Mouse (Mus musculus) limb, embryonic 12.5 days (tissue): Measurements from ENCODE around the gene Sdf4. TPM values are rescaled to one million over a fixed set of nuclear protein-coding genes. Genes with fewer than 3 reads are reported as not detected.

Experiments used
- ATAC-seq: fragments of 200-750 bp; cut with Nextera tagmentation; 2 replicates; pipeline ENCODE4 v1.8.0; 2017; ENCODE audit warnings: low read depth, moderate TSS enrichment; ENCODE audit not compliant: insufficient number of reproducible peaks, insufficient read depth, low FRiP score, low TSS enrichment
- H3K27ac ChIP-seq: fragments of 300-500 bp; sonication (generic); 2 replicates; pipeline ENCODE4 v1.5.1; 2016; ENCODE audit warnings: mild to moderate bottlenecking, moderate library complexity
- H3K27me3 ChIP-seq: fragments of 300-500 bp; sonication (generic); 2 replicates; pipeline ENCODE4 v1.6.1; 2016; ENCODE audit warnings: mild to moderate bottlenecking, moderate library complexity
- H3K36me3 ChIP-seq: fragments of 300-500 bp; sonication (generic); 2 replicates; pipeline ENCODE4 v1.6.1; 2016; ENCODE audit warnings: mild to moderate bottlenecking, moderate library complexity
- H3K4me1 ChIP-seq: fragments of 300-500 bp; sonication (generic); replicated peaks from 2 replicates; pipeline ENCODE4 v1.6.1; 2016
- H3K4me2 ChIP-seq: fragments of 300-500 bp; sonication (generic); 2 replicates; pipeline ENCODE4 v1.6.1; 2016; ENCODE audit warnings: mild to moderate bottlenecking, moderate library complexity
- H3K4me3 ChIP-seq: fragments of 300-500 bp; sonication (generic); replicated peaks from 2 replicates; pipeline ENCODE4 v1.5.1; 2016; ENCODE audit warnings: mild to moderate bottlenecking
- H3K9ac ChIP-seq: fragments of 300-500 bp; sonication (generic); replicated peaks from 2 replicates; pipeline ENCODE4 v1.6.1; 2016; ENCODE audit warnings: mild to moderate bottlenecking, moderate library complexity
- H3K9me3 ChIP-seq: fragments of 300-500 bp; sonication (generic); 2 replicates; pipeline ENCODE4 v1.6.1; 2016; ENCODE audit warnings: mild to moderate bottlenecking, moderate library complexity
- WGBS: fragments of 180-500 bp; shearing (Covaris S2); methylation state at CpG from one replicate; pipeline ENCODE4 v1.1.7; 2016; 5-methylcytosine and 5-hydroxymethylcytosine counted together
- polyA plus RNA-seq: library from polyadenylated mRNA; unstranded; fragments of >200 nt; fragmentation: Nextera tagmentation; extraction: Ambion mirVana; gene quantifications from 2 replicates; pipeline ENCODE4 v1.2.1, GENCODE M21; 2016

Sdf4 gene
- polyA plus RNA-seq, 1 experiment from 2014 or later, result 131 TPM

- H3K27me3 ChIP-seq, result peaks cover 28% of the 10 kb centered on the region
- H3K27ac ChIP-seq, result peak overlapping the region; percentile 95
- peak overlapping the region; percentile 75 for H3K4me2 ChIP-seq
- H3K36me3 ChIP-seq, result peaks cover 24% of the 10 kb centered on the region
- peak overlapping the region; percentile 49 for H3K4me3 ChIP-seq
- H3K9me3 ChIP-seq, result no peaks in the 10 kb centered on the region
- WGBS, result under 1% methylated on average over 24 of the region's 24 CpGs
- peak overlapping the region; percentile 60 for H3K9ac ChIP-seq
- peaks cover 25% of the 10 kb centered on the region for H3K4me1 ChIP-seq
- peak; percentile 88 for ATAC-seq
These were observed 39.1 kb downstream of the Sdf4 start for GRCm38 (mm10) chr4:156031593-156032391.

GRCm38 (mm10) chr4:156032856-156033255 lies 40.2 kb downstream of the Sdf4 start:
- ATAC-seq, result no peak
- peaks cover 25% of the 10 kb centered on the region for H3K4me1 ChIP-seq
- H3K27ac ChIP-seq, result peak overlapping the region; percentile 95
- peaks cover 13% of the 10 kb centered on the region for H3K36me3 ChIP-seq
- peak overlapping the region; percentile 75; the same call in 1 of the 2 replicates for H3K4me2 ChIP-seq
- H3K9ac ChIP-seq, result no peak overlapping the region
- no peak overlapping the region for H3K4me3 ChIP-seq
- WGBS, result 89% methylated on average over 4 of the region's 4 CpGs
- H3K9me3 ChIP-seq, result no peaks in the 10 kb centered on the region
- H3K27me3 ChIP-seq, result peaks cover 30% of the 10 kb centered on the region

GRCm38 (mm10) chr4:156033476-156034119 lies 40.9 kb downstream of the Sdf4 start:
- Histone ChIP-seq H3K4me1 (peaks cover 25% of the 10 kb centered on the region), H3K27me3 (peaks cover 30% of the 10 kb centered on the region), H3K9me3 (no peaks in the 10 kb centered on the region), H3K36me3 (peaks cover 6% of the 10 kb centered on the region), H3K4me2 (no peak overlapping the region), H3K9ac (no peak overlapping the region), H3K4me3 (no peak overlapping the region), H3K27ac (no peak overlapping the region)
- WGBS, result 53% methylated on average over 6 of the region's 6 CpGs
- ATAC-seq, result no peak

GRCm38 (mm10) chr4:156034301-156034700 lies 41.6 kb downstream of the Sdf4 start:
- H3K4me1 ChIP-seq, result peaks cover 25% of the 10 kb centered on the region
- H3K27me3 ChIP-seq, result peaks cover 30% of the 10 kb centered on the region
- H3K36me3 ChIP-seq, result peaks cover 3% of the 10 kb centered on the region; the same call in 1 of the 2 replicates
- 0 out of 2 replicates have a peak overlapping the region, but pooled peaks have one; percentile 46 for H3K4me2 ChIP-seq
- H3K4me3 ChIP-seq, result peak overlapping the region; percentile 15
- ATAC-seq, result no peak
- no peaks in the 10 kb centered on the region for H3K9me3 ChIP-seq
- no peak overlapping the region for H3K27ac ChIP-seq
- WGBS, result 65% methylated on average over 4 of the region's 4 CpGs
- no peak overlapping the region for H3K9ac ChIP-seq

GRCm38 (mm10) chr4:156034901-156035300 lies 42.2 kb downstream of the Sdf4 start:
- Histone ChIP-seq H3K27ac (no peak overlapping the region), H3K9ac (0 out of 2 replicates have a peak overlapping the region, but pooled peaks have one; percentile 8)
- 7% methylated on average over 25 of the region's 25 CpGs for WGBS

GRCm38 (mm10) chr4:156044754-156045153 lies 52.1 kb downstream of the Sdf4 start:
- ATAC-seq, result no peak
- Histone ChIP-seq H3K4me3 (no peak overlapping the region), H3K9ac (no peak overlapping the region), H3K4me1 (no peaks in the 10 kb centered on the region), H3K4me2 (no peak overlapping the region), H3K27ac (no peak overlapping the region), H3K36me3 (no peaks in the 10 kb centered on the region), H3K27me3 (no peaks in the 10 kb centered on the region), H3K9me3 (no peaks in the 10 kb centered on the region)
- 51% methylated on average over 5 of the region's 5 CpGs for WGBS

More at GRCm38 (mm10) chr4:156034901-156035300, 42.2 kb downstream of the Sdf4 start:
- Histone ChIP-seq H3K4me2 (peak overlapping the region; percentile 46), H3K9me3 (no peaks in the 10 kb centered on the region), H3K4me1 (peaks cover 25% of the 10 kb centered on the region), H3K27me3 (peaks cover 30% of the 10 kb centered on the region), H3K4me3 (peak overlapping the region; percentile 15), H3K36me3 (no peaks in the 10 kb centered on the region)
- no peak for ATAC-seq

GRCm38 (mm10) chr4:156049779-156050178 lies 57.1 kb downstream of the Sdf4 start:
- no peak for ATAC-seq
- WGBS, result 85% methylated on average over 3 of the region's 3 CpGs
- H3K4me1 ChIP-seq, result no peaks in the 10 kb centered on the region

GRCm38 (mm10) chr4:156050391-156050980 lies 57.8 kb downstream of the Sdf4 start:
- 75% methylated on average over 6 of the region's 6 CpGs for WGBS
- H3K4me2 ChIP-seq, result no peak overlapping the region
- ATAC-seq, result no peak
- H3K27ac ChIP-seq, result no peak overlapping the region
- H3K27me3 ChIP-seq, result no peaks in the 10 kb centered on the region
- H3K9ac ChIP-seq, result no peak overlapping the region
- H3K9me3 ChIP-seq, result no peaks in the 10 kb centered on the region
- H3K36me3 ChIP-seq, result no peaks in the 10 kb centered on the region
- no peaks in the 10 kb centered on the region for H3K4me1 ChIP-seq
- H3K4me3 ChIP-seq, result no peak overlapping the region

More at GRCm38 (mm10) chr4:156049779-156050178, 57.1 kb downstream of the Sdf4 start:
- no peak overlapping the region for H3K4me3 ChIP-seq
- no peaks in the 10 kb centered on the region for H3K9me3 ChIP-seq
- no peak overlapping the region for H3K4me2 ChIP-seq
- no peaks in the 10 kb centered on the region for H3K27me3 ChIP-seq
- no peak overlapping the region for H3K27ac ChIP-seq
- H3K36me3 ChIP-seq, result no peaks in the 10 kb centered on the region
- no peak overlapping the region for H3K9ac ChIP-seq

GRCm38 (mm10) chr4:156053113-156053512 lies 60.4 kb downstream of the Sdf4 start:
- Histone ChIP-seq H3K4me3 (no peak overlapping the region), H3K9me3 (no peaks in the 10 kb centered on the region), H3K27me3 (no peaks in the 10 kb centered on the region), H3K9ac (no peak overlapping the region), H3K4me1 (no peaks in the 10 kb centered on the region), H3K36me3 (no peaks in the 10 kb centered on the region), H3K27ac (no peak overlapping the region), H3K4me2 (no peak overlapping the region)
- no peak for ATAC-seq
- 86% methylated on average over 4 of the region's 4 CpGs for WGBS

- Histone ChIP-seq H3K36me3 (no peaks in the 10 kb centered on the region), H3K9ac (no peak overlapping the region), H3K27me3 (no peaks in the 10 kb centered on the region), H3K27ac (no peak overlapping the region), H3K4me1 (no peaks in the 10 kb centered on the region), H3K9me3 (no peaks in the 10 kb centered on the region), H3K4me2 (no peak overlapping the region), H3K4me3 (no peak overlapping the region)
- 82% methylated on average over 4 of the region's 4 CpGs for WGBS
- no peak for ATAC-seq
These were observed 61.5 kb downstream of the Sdf4 start for GRCm38 (mm10) chr4:156054130-156054529.

GRCm38 (mm10) chr4:156054606-156055005 lies 61.9 kb downstream of the Sdf4 start:
- Histone ChIP-seq H3K4me1 (peaks cover 5% of the 10 kb centered on the region), H3K27me3 (no peaks in the 10 kb centered on the region), H3K9ac (no peak overlapping the region), H3K27ac (no peak overlapping the region), H3K4me2 (no peak overlapping the region), H3K4me3 (no peak overlapping the region), H3K36me3 (no peaks in the 10 kb centered on the region), H3K9me3 (no peaks in the 10 kb centered on the region)
- WGBS, result 90% methylated on average over 6 of the region's 6 CpGs
- no peak for ATAC-seq
